Mouse (Mus musculus) myocyte (in vitro differentiated cells): ENCODE results near the gene Pbp2.

ENCODE experiments used
- E2F4 ChIP-seq: IDR thresholded peaks from one replicate; pipeline ENCODE4 v1.6.1; 2011; ENCODE audit warnings: mild to moderate bottlenecking, control low read depth, moderate library complexity; ENCODE audit not compliant: insufficient read depth
- MAX ChIP-seq: IDR thresholded peaks from one replicate; pipeline ENCODE4 v1.6.1; 2011; ENCODE audit warnings: low read depth, mild to moderate bottlenecking, control low read depth
- POLR2A ChIP-seq: IDR thresholded peaks from one replicate; pipeline ENCODE4 v1.6.1; 2011; ENCODE audit warnings: low read depth, mild to moderate bottlenecking, control low read depth, moderate library complexity; ENCODE audit not compliant: insufficient read length
- TCF12 ChIP-seq: IDR thresholded peaks from one replicate; pipeline ENCODE4 v1.6.1; 2011; ENCODE audit warnings: mild to moderate bottlenecking, control low read depth; ENCODE audit not compliant: poor library complexity, insufficient read depth, severe bottlenecking
- TCF3 ChIP-seq: IDR thresholded peaks from one replicate; pipeline ENCODE4 v1.6.1; 2011; ENCODE audit warnings: low read depth, control low read depth; ENCODE audit not compliant: insufficient read length
- USF1 ChIP-seq: IDR thresholded peaks from one replicate; pipeline ENCODE4 v1.6.1; 2011; ENCODE audit warnings: low read depth, mild to moderate bottlenecking, control low read depth, moderate library complexity

DNA sequence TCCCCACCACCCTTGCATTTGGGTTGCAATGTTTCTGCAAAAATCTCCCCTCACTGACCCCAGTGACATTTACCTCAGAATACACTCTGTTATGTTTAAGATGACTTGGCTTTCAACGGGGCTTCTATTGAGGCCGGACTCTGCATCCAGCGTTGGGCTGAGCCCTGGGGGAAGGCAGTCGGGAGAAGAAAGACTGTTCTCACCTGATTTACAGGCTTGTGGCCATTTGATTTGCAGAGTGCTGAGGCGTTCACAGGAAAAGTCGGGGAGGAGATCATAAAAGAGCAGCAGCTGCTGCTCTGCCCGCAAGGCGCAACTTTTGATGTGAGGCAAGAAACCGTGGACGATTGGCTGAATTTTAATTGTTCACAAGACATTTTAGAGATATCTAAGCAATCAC lies 30.3 kb downstream of the Pbp2 start:
- TF ChIP-seq POLR2A: no peak
- no peak for TF ChIP-seq TCF12
- TF ChIP-seq MAX: no peak
- no peak for TF ChIP-seq E2F4
- TF ChIP-seq TCF3: no peak
- TF ChIP-seq USF1: no peak
